Mouse (Mus musculus): ENCODE data around the gene Smarcc1. TPM values are rescaled to one million over a fixed set of nuclear protein-coding genes. Genes with fewer than 3 reads are reported as not detected.
"Not testable (repeated sequence)": the region's sequence is repeated elsewhere in the genome, so short reads cannot be mapped to it uniquely, and the experiment has no call there.

The Smarcc1 gene
- polyA plus RNA-seq, 1 experiment: 76.6 TPM

- no peak for TF ChIP-seq POLR2A (IDR thresholded peaks at IDR 0.05; ENCODE audit: insufficient read depth, low read depth, low read length)
- no peak for TF ChIP-seq CTCF (IDR thresholded peaks at IDR 0.05; ENCODE audit: insufficient read depth, low read depth, low read length)
- 78% methylated on average over 4 of the region's 4 CpGs for WGBS
These were observed 24.2 kb upstream of the Smarcc1 start for GRCm38 (mm10) chr9:110093303-110093702.

GRCm38 (mm10) chr9:110094761-110095160 is 22.7 kb upstream of the Smarcc1 start:
- Histone ChIP-seq H3K27ac (ENCODE audit: insufficient read depth, low read depth, low read length) (no peak overlapping the region), H3K4me3 (ENCODE audit: insufficient read depth, low read depth, low read length) (no peak overlapping the region), H3K4me1 (ENCODE audit: control insufficient read depth, insufficient read depth, low read length) (no peaks in the 10 kb centered on the region)
- no peak for TF ChIP-seq CTCF (IDR thresholded peaks at IDR 0.05; ENCODE audit: insufficient read depth, low read depth, low read length)
- no peak for TF ChIP-seq POLR2A (IDR thresholded peaks at IDR 0.05; ENCODE audit: insufficient read depth, low read depth, low read length)
- 95% methylated on average over 4 of the region's 4 CpGs for WGBS

More at GRCm38 (mm10) chr9:110093303-110093702, 24.2 kb upstream of the Smarcc1 start:
- Histone ChIP-seq H3K27ac (ENCODE audit: insufficient read depth, low read depth, low read length) (no peak overlapping the region), H3K4me3 (ENCODE audit: insufficient read depth, low read depth, low read length) (no peak overlapping the region), H3K4me1 (ENCODE audit: control insufficient read depth, insufficient read depth, low read length) (no peaks in the 10 kb centered on the region)

GRCm38 (mm10) chr9:110097791-110098190 is 19.7 kb upstream of the Smarcc1 start:
- Histone ChIP-seq H3K4me1 (ENCODE audit: control insufficient read depth, insufficient read depth, low read length) (no peaks in the 10 kb centered on the region), H3K27ac (ENCODE audit: insufficient read depth, low read depth, low read length) (no peak overlapping the region), H3K4me3 (ENCODE audit: insufficient read depth, low read depth, low read length) (no peak overlapping the region)
- no peak for TF ChIP-seq POLR2A (IDR thresholded peaks at IDR 0.05; ENCODE audit: insufficient read depth, low read depth, low read length)
- TF ChIP-seq CTCF (IDR thresholded peaks at IDR 0.05; ENCODE audit: insufficient read depth, low read depth, low read length): no peak
- 84% methylated on average over 3 of the region's 3 CpGs for WGBS

GRCm38 (mm10) chr9:110100627-110101600 is 16.6 kb upstream of the Smarcc1 start:
- H3K27ac ChIP-seq (ENCODE audit: insufficient read depth, low read depth, low read length): no peak overlapping the region
- under 1% methylated on average over 41 of the region's 41 CpGs for WGBS

GRCm38 (mm10) chr9:110116353-110116976 is 1.0 kb upstream of the Smarcc1 start:
- H3K27ac ChIP-seq (ENCODE audit: insufficient read depth, low read depth, low read length): no peak overlapping the region
- WGBS: 5% methylated on average over 10 of the region's 10 CpGs
- TF ChIP-seq POLR2A (IDR thresholded peaks at IDR 0.05; ENCODE audit: insufficient read depth, low read depth, low read length) (no peak), CTCF (IDR thresholded peaks at IDR 0.05; ENCODE audit: insufficient read depth, low read depth, low read length) (no peak)

More at GRCm38 (mm10) chr9:110100627-110101600, 16.6 kb upstream of the Smarcc1 start:
- peak overlapping the region; percentile 76 for H3K4me3 ChIP-seq (ENCODE audit: insufficient read depth, low read depth, low read length)
- TF ChIP-seq POLR2A (IDR thresholded peaks at IDR 0.05; ENCODE audit: insufficient read depth, low read depth, low read length): no peak
- peak; percentile 96 for TF ChIP-seq CTCF (IDR thresholded peaks at IDR 0.05; ENCODE audit: insufficient read depth, low read depth, low read length)
- H3K4me1 ChIP-seq (ENCODE audit: control insufficient read depth, insufficient read depth, low read length): no peaks in the 10 kb centered on the region

GRCm38 (mm10) chr9:110117779-110118139 is 251 bp downstream of the Smarcc1 start, which contains the start of gene Dhx30:
Dhx30 (minus strand) TSS chr9:110117830.
- under 1% methylated on average over 17 of the region's 17 CpGs for WGBS
- TF ChIP-seq CTCF (IDR thresholded peaks at IDR 0.05; ENCODE audit: insufficient read depth, low read depth, low read length) (no peak), POLR2A (IDR thresholded peaks at IDR 0.05; ENCODE audit: insufficient read depth, low read depth, low read length) (no peak)

More at GRCm38 (mm10) chr9:110116353-110116976, 1.0 kb upstream of the Smarcc1 start:
- Histone ChIP-seq H3K4me3 (ENCODE audit: insufficient read depth, low read depth, low read length) (peak overlapping the region; percentile 75), H3K4me1 (ENCODE audit: control insufficient read depth, insufficient read depth, low read length) (no peaks in the 10 kb centered on the region)

GRCm38 (mm10) chr9:110118249-110118648 is 741 bp downstream of the Smarcc1 start:
- WGBS: 15% methylated on average over 1 of the region's 1 CpGs
- Histone ChIP-seq H3K4me1 (ENCODE audit: control insufficient read depth, insufficient read depth, low read length) (no peaks in the 10 kb centered on the region), H3K27ac (ENCODE audit: insufficient read depth, low read depth, low read length) (no peak overlapping the region), H3K4me3 (ENCODE audit: insufficient read depth, low read depth, low read length) (no peak overlapping the region)
- TF ChIP-seq POLR2A (IDR thresholded peaks at IDR 0.05; ENCODE audit: insufficient read depth, low read depth, low read length): no peak
- TF ChIP-seq CTCF (IDR thresholded peaks at IDR 0.05; ENCODE audit: insufficient read depth, low read depth, low read length): no peak

More at GRCm38 (mm10) chr9:110117779-110118139, 251 bp downstream of the Smarcc1 start, which contains the start of gene Dhx30:
- H3K4me3 ChIP-seq (ENCODE audit: insufficient read depth, low read depth, low read length): peak within 1 kb of the TSS; percentile 75
- no peaks in the 10 kb centered on the region for H3K4me1 ChIP-seq (ENCODE audit: control insufficient read depth, insufficient read depth, low read length)
- H3K27ac ChIP-seq (ENCODE audit: insufficient read depth, low read depth, low read length): peak within 1 kb of the TSS; percentile 50

- Histone ChIP-seq H3K27ac (ENCODE audit: insufficient read depth, low read depth, low read length) (no peak overlapping the region), H3K4me3 (ENCODE audit: insufficient read depth, low read depth, low read length) (no peak overlapping the region), H3K4me1 (ENCODE audit: control insufficient read depth, insufficient read depth, low read length) (no peaks in the 10 kb centered on the region)
- TF ChIP-seq POLR2A (IDR thresholded peaks at IDR 0.05; ENCODE audit: insufficient read depth, low read depth, low read length) (no peak), CTCF (IDR thresholded peaks at IDR 0.05; ENCODE audit: insufficient read depth, low read depth, low read length) (no peak)
- 71% methylated on average over 4 of the region's 4 CpGs for WGBS
These were observed 3.9 kb downstream of the Smarcc1 start for GRCm38 (mm10) chr9:110121424-110121823.

- no peak overlapping the region for H3K27ac ChIP-seq (ENCODE audit: insufficient read depth, low read depth, low read length)
- H3K4me1 ChIP-seq (ENCODE audit: control insufficient read depth, insufficient read depth, low read length): no peaks in the 10 kb centered on the region
- WGBS: 70% methylated on average over 2 of the region's 2 CpGs
- TF ChIP-seq CTCF (IDR thresholded peaks at IDR 0.05; ENCODE audit: insufficient read depth, low read depth, low read length): no peak
- H3K4me3 ChIP-seq (ENCODE audit: insufficient read depth, low read depth, low read length): no peak overlapping the region
These were observed 5.8 kb downstream of the Smarcc1 start for GRCm38 (mm10) chr9:110123322-110123721.

- not testable (repeated sequence) for H3K4me3 ChIP-seq (ENCODE audit: insufficient read depth, low read depth, low read length); H3K4me1 ChIP-seq (ENCODE audit: control insufficient read depth, insufficient read depth, low read length); H3K27ac ChIP-seq (ENCODE audit: insufficient read depth, low read depth, low read length)
- WGBS: 39% methylated on average over 2 of the region's 2 CpGs
These were observed 6.6 kb downstream of the Smarcc1 start for GRCm38 (mm10) chr9:110124008-110124540.

Measured in olfactory bulb, adult 2 months (tissue).